Mouse (Mus musculus) stomach, embryonic 16.5 days (tissue): ENCODE data around the gene Tnfrsf4. TPM values are rescaled to one million over a fixed set of nuclear protein-coding genes. Genes with fewer than 3 reads are reported as not detected.

Experiments used
- ATAC-seq: fragments of 200-750 bp; cut with Nextera tagmentation; 2 replicates; pipeline ENCODE4 v1.8.0; 2017; ENCODE audit warnings: moderate number of reproducible peaks, moderate TSS enrichment; ENCODE audit not compliant: insufficient read depth, low FRiP score
- H3K27ac ChIP-seq: fragments of 300-500 bp; sonication (generic); 2 replicates; pipeline ENCODE4 v1.5.1; 2014; ENCODE audit warnings: low read length
- H3K27me3 ChIP-seq: fragments of 300-500 bp; sonication (generic); 2 replicates; pipeline ENCODE4 v1.6.1; 2014; ENCODE audit warnings: low read length, control low read depth, mixed read lengths; ENCODE audit not compliant: control insufficient read depth, insufficient read depth
- H3K36me3 ChIP-seq: fragments of 300-500 bp; sonication (generic); 2 replicates; pipeline ENCODE4 v1.6.1; 2014; ENCODE audit warnings: low read length; ENCODE audit not compliant: control insufficient read depth, insufficient read depth
- H3K4me1 ChIP-seq: fragments of 300-500 bp; sonication (generic); 2 replicates; pipeline ENCODE4 v1.6.1; 2014; ENCODE audit warnings: low read length, control low read depth, mixed read lengths; ENCODE audit not compliant: control insufficient read depth, insufficient read depth
- H3K4me2 ChIP-seq: fragments of 300-500 bp; sonication (generic); 2 replicates; pipeline ENCODE4 v1.6.1; 2014; ENCODE audit warnings: low read depth, low read length, mixed read lengths
- H3K4me3 ChIP-seq: fragments of 300-500 bp; sonication (generic); replicated peaks from 2 replicates; pipeline ENCODE4 v1.5.1; 2014; ENCODE audit warnings: mild to moderate bottlenecking, low read length
- H3K9ac ChIP-seq: fragments of 300-500 bp; sonication (generic); 2 replicates; pipeline ENCODE4 v1.6.1; 2014; ENCODE audit warnings: low read length
- H3K9me3 ChIP-seq: fragments of 300-500 bp; sonication (generic); replicated peaks from 2 replicates; pipeline ENCODE4 v1.6.1; 2016; ENCODE audit warnings: low read length, control low read depth; ENCODE audit not compliant: control insufficient read depth
- WGBS: fragments of 180-500 bp; shearing (Covaris S2); extraction: QIAGEN DNeasy Blood & Tissue Kit; methylation state at CpG from one replicate; pipeline ENCODE4 v1.1.7; 2014; 5-methylcytosine and 5-hydroxymethylcytosine counted together
- polyA plus RNA-seq: library from polyadenylated mRNA; unstranded; fragments of >200 nt; fragmentation: Nextera tagmentation; extraction: Ambion mirVana; gene quantifications from 2 replicates; pipeline ENCODE4 v1.2.1, GENCODE M21; 2015

Gene Tnfrsf4
- polyA plus RNA-seq, 1 experiment from 2014 or later, result 0.87 TPM

DNA sequence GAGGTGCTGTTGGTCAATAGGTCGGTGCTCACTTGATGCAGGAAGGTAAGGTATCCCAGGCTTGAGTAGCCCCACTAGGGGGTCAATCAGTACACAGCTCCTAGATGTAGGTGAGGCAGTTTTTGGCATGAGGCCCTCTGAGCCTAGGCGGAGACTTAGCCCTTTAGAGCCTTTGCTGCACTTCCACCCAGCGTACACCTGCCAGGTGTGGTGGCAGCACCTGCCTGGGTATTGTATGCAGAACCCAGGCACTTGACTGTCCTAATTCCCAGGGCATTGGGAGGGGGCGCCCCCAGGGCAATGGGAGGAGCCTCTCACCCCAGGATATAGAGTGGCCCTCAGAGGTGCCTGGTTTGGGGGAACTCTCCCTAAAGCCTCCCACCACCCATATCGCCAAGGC lies 41.5 kb downstream of the Tnfrsf4 start:
- Histone ChIP-seq H3K4me3 (peak overlapping the region; percentile 46; the same call in 1 of the 2 replicates), H3K9ac (no peak overlapping the region), H3K4me2 (peak overlapping the region; percentile 50), H3K27ac (peak overlapping the region; percentile 5), H3K27me3 (no peaks in the 10 kb centered on the region), H3K4me1 (no peaks in the 10 kb centered on the region; the same call in 1 of the 2 replicates), H3K36me3 (no peaks in the 10 kb centered on the region), H3K9me3 (no peaks in the 10 kb centered on the region)
- no peak for ATAC-seq
- WGBS, result 80% methylated on average over 5 of the region's 5 CpGs

- H3K4me2 ChIP-seq, result peak overlapping the region; percentile 50
- peak overlapping the region; percentile 64; the same call in 1 of the 2 replicates for H3K27ac ChIP-seq
- peak overlapping the region; percentile 46 for H3K4me3 ChIP-seq
- peak overlapping the region; percentile 65 for H3K9ac ChIP-seq
- H3K9me3 ChIP-seq, result no peaks in the 10 kb centered on the region
- H3K27me3 ChIP-seq, result no peaks in the 10 kb centered on the region
- H3K36me3 ChIP-seq, result no peaks in the 10 kb centered on the region
- WGBS, result 56% methylated on average over 10 of the region's 10 CpGs
- H3K4me1 ChIP-seq, result no peaks in the 10 kb centered on the region; the same call in 1 of the 2 replicates
- no peak for ATAC-seq
Measured at GRCm38 (mm10) chr4:156057702-156058101, 44.1 kb downstream of the Tnfrsf4 start.

GRCm38 (mm10) chr4:156058826-156059225 lies 45.2 kb downstream of the Tnfrsf4 start:
- H3K9me3 ChIP-seq, result no peaks in the 10 kb centered on the region
- peak overlapping the region; percentile 46 for H3K4me3 ChIP-seq
- no peak for ATAC-seq
- H3K36me3 ChIP-seq, result no peaks in the 10 kb centered on the region
- no peaks in the 10 kb centered on the region; the same call in 1 of the 2 replicates for H3K4me1 ChIP-seq
- H3K27ac ChIP-seq, result peak overlapping the region; percentile 97
- H3K9ac ChIP-seq, result peak overlapping the region; percentile 71
- 49% methylated on average over 9 of the region's 9 CpGs for WGBS
- no peaks in the 10 kb centered on the region for H3K27me3 ChIP-seq
- H3K4me2 ChIP-seq, result peak overlapping the region; percentile 18

DNA sequence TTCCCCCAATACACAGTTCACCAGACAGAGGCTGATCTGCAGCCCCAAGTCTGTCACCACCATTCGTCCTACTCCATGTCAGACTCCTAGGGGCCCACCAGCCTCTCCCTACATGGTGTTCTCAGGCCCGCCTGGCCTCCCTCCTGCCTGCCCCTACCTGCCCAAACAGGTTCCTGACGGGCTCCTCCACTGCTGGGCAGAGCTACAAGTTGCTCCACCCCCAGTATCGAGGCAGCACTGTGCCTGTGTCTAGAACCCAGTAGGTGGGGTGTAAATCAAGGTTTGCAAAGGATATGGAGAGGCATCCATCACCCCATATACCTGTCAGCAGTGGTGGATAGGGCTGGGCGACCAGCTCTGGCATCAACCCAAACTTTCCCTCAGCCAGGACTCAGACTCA lies 45.6 kb downstream of the Tnfrsf4 start, which contains the start of gene Ttll10:
TSS of gene Ttll10 (minus strand) at position 154 of the 400 bp plus-strand sequence.
- no peaks in the 10 kb centered on the region for H3K27me3 ChIP-seq
- WGBS, result 21% methylated on average over 5 of the region's 5 CpGs
- peak; percentile 79 for ATAC-seq

DNA sequence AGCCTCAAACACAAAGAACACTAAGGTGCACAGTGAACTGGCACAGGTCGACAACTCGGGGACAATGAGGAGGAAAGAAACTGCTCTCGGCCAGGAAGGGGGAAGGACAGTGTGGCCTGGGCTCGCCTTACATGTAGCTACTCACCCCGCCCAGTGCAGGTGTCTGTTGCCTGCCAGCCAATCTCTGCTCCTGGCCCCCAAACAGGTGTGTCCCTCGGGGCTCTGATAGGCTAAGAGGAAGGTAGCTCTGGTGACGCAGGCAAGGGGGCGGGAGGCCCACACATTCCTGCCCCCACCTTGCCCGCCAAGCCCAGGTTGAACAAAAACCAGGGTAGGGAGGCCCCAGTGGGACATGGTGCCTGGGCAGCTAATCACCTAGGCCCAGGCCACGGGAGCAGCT lies 46.1 kb downstream of the Tnfrsf4 start:
- peak; percentile 96 for ATAC-seq
- peak overlapping the region; percentile 71 for H3K9ac ChIP-seq
- peak overlapping the region; percentile 97 for H3K27ac ChIP-seq
- no peaks in the 10 kb centered on the region for H3K27me3 ChIP-seq
- no peaks in the 10 kb centered on the region; the same call in 1 of the 2 replicates for H3K4me1 ChIP-seq
- no peaks in the 10 kb centered on the region for H3K9me3 ChIP-seq
- WGBS, result 30% methylated on average over 10 of the region's 10 CpGs
- peak overlapping the region; percentile 46 for H3K4me3 ChIP-seq
- no peaks in the 10 kb centered on the region for H3K36me3 ChIP-seq
- peak overlapping the region; percentile 18 for H3K4me2 ChIP-seq

More for the DNA sequence above, 45.6 kb downstream of the Tnfrsf4 start, which contains the start of gene Ttll10:
- no peaks in the 10 kb centered on the region for H3K9me3 ChIP-seq
- H3K9ac ChIP-seq, result peak within 1 kb of the TSS; percentile 71
- peak within 1 kb of the TSS; percentile 46 for H3K4me3 ChIP-seq
- no peaks in the 10 kb centered on the region for H3K36me3 ChIP-seq
- no peaks in the 10 kb centered on the region; the same call in 1 of the 2 replicates for H3K4me1 ChIP-seq
- H3K4me2 ChIP-seq, result peak within 1 kb of the TSS; percentile 50
- peak within 1 kb of the TSS; percentile 97 for H3K27ac ChIP-seq

GRCm38 (mm10) chr4:156063861-156064509 lies 50.3 kb downstream of the Tnfrsf4 start:
- H3K4me2 ChIP-seq, result no peak overlapping the region
- H3K4me3 ChIP-seq, result no peak overlapping the region
- no peaks in the 10 kb centered on the region for H3K27me3 ChIP-seq
- H3K36me3 ChIP-seq, result no peaks in the 10 kb centered on the region
- ATAC-seq, result peak; percentile 34; the same call in 1 of the 2 replicates
- whole genome bisulfite sequencing, result 25% methylated on average over 4 of the region's 4 CpGs
- peaks cover 4% of the 10 kb centered on the region for H3K4me1 ChIP-seq
- H3K9ac ChIP-seq, result no peak overlapping the region
- H3K27ac ChIP-seq, result peak overlapping the region; percentile 90
- no peaks in the 10 kb centered on the region for H3K9me3 ChIP-seq

DNA sequence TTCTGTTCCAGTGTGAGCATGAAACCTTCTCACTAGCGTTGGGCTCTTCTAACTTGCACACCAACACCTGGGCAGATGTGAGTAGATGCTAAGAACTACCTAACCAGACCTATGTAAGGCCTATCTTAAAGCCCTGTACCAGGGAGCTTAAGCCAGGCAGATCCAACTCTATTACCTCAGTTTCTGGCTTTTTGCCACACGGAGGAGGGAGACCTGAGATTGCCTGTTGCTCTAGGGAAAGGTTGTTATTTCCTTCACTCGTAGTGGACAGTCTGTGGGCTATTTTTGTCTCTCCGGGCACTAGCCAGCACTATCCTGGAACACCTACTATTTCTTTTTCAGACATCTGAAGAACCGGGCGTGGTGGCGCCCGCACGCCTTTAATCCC lies 50.9 kb downstream of the Tnfrsf4 start:
- Histone ChIP-seq H3K27ac (peak overlapping the region; percentile 90), H3K4me1 (peaks cover 4% of the 10 kb centered on the region), H3K4me2 (no peak overlapping the region), H3K36me3 (no peaks in the 10 kb centered on the region), H3K9ac (no peak overlapping the region), H3K4me3 (no peak overlapping the region), H3K27me3 (no peaks in the 10 kb centered on the region), H3K9me3 (no peaks in the 10 kb centered on the region)
- ATAC-seq, result no peak
- WGBS, result 71% methylated on average over 9 of the region's 9 CpGs

DNA sequence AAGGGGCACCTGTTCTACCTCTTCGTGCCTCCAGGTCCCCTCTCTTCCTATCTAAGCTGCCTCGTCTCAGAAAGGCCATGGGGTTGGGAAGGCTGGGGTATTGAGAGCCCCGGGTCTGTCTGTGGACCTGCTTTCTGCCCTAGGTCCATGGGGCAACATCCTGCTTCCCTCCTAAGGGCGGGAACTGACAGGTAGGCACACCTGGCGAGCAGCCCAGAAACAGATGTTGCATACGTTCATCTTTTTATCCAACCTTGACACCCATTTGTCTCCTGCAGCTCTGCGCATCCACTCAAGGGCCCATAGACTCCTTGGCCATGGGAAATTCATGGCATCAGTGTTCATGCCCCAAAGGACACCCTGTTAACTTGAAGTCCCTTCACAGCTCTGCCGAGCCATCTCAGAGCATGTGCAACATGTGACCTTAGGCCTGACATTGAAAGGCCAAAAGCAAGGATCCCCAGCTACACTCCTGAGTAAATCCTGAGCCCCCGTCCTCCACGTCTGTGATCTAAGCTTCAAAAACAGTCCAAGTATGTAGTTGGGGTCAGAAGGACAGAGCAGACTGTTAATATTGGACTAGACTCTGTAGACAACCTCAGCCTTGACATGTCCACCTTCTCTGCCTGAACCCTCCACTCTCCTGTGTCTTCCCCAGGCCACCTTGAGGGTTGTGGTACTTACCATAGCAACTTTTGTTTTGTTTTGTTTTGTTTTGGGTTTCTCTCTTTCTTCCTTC lies 51.7 kb downstream of the Tnfrsf4 start:
- 78% methylated on average over 10 of the region's 10 CpGs for WGBS
- no peak overlapping the region for H3K4me3 ChIP-seq
- no peaks in the 10 kb centered on the region for H3K27me3 ChIP-seq
- H3K9me3 ChIP-seq, result no peaks in the 10 kb centered on the region
- peaks cover 5% of the 10 kb centered on the region for H3K4me1 ChIP-seq
- no peaks in the 10 kb centered on the region for H3K36me3 ChIP-seq
- H3K9ac ChIP-seq, result no peak overlapping the region
- no peak overlapping the region for H3K27ac ChIP-seq
- H3K4me2 ChIP-seq, result no peak overlapping the region
- no peak for ATAC-seq
